Mouse (Mus musculus) ES-Bruce4 (cell line): ENCODE results near the gene Homer2.

Source experiments
- CTCF ChIP-seq: IDR thresholded peaks from one replicate; pipeline ENCODE4 v1.8.1; 2011; ENCODE audit warnings: low read depth, low read length
- EP300 ChIP-seq: IDR thresholded peaks from 2 replicates; pipeline ENCODE4 v1.6.1; 2011; ENCODE audit warnings: low read depth, low read length; ENCODE audit not compliant: insufficient read depth
- POLR2A ChIP-seq: IDR thresholded peaks from one replicate; pipeline ENCODE4 v1.8.1; 2011; ENCODE audit warnings: low read length; ENCODE audit not compliant: insufficient read depth

DNA sequence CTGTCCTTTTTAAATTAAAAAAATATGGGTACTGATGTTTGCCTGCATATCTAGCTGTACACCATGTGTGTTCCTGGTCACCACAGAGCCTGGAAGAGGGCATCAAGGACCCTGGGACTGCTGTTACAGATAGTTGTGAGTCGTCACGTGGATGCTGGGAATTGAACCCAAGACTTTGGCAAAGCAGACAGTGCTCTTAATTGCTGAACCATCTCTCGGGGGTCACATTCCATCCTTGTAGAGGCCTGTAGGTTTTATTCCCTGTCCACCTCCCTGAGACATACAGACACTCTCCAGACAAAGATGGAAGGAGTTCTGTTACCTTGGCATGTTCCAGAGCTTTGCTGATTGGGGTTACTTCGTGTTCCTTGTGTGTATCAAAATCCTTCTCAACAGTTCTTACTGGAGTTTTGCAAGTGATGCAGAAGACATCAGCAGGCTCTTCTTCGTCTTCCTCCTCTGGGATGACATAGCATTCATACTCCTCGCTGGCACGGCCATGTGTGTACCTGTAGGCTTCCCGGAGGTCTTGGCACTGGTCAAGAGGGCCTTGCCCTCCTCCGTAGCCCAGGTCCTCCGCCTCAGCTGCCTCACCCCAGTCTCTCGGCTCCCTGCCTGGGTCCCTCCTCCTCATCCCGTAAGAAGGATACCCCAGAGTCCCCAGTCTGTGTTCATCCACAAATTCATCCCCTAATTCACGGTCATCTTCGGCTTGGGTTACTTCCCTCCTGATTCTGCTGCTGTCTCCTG is 147.9 kb downstream of the Homer2 start:
- TF ChIP-seq CTCF: no peak
- TF ChIP-seq POLR2A: no peak
- TF ChIP-seq EP300: no peak
